Mouse (Mus musculus): ENCODE results near the gene Ephx4.

Ephx4 gene

GRCm38 (mm10) chr5:107434001-107434400 lies 31.5 kb downstream of the Ephx4 start:
- no peak for DNase-seq (ENCODE audit: low spot score)

DNA sequence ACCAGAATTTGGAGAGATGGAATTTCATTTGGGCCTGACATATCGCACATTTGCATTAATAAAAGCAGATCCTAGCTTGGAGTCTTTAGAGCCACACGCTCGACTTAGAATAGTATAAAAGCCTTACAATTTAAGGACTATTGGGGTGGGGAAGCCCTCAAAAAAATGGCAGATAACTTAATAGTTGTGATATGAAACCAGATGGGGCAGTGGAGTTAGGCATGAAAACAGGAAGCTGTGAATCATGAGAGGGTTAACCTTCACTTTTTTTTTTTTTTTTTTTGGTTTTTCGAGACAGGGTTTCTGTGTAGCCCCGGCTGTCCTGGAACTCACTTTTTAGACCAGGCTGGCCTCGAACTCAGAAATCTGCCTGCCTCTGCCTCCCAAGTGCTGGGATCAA lies 33.6 kb downstream of the Ephx4 start:
- DNase-seq (ENCODE audit: low spot score): no peak

DNA sequence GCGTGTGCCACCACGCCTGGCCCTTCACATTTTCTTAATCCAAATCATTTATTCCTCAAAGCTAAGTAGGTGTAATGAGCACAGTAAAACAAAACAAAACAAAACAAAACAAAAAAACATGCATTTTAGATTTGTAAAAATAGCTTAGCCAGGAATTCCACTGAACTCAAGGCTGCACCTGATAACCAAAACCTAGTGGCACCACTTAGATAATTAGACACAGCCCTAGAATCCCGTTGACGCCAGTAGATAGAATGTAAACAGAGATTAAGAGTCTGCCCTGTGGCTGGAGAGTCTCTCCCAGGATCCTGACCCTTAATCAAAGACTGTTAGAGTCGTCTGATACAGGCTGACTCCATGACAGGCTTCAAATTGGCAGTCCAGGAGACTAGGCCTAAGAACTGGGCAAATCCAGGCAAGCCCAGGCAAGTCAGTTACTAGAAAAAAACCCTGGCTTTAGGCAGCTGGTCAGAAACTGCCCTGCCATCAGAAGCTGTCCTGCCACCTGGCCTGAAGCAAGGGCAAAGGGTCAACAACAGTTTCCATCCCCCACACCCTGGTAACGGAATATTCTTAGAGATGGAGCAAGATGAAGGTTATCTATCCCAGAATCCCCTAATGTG lies 34.2 kb downstream of the Ephx4 start:
- DNase-seq (ENCODE audit: low spot score): no peak

DNA sequence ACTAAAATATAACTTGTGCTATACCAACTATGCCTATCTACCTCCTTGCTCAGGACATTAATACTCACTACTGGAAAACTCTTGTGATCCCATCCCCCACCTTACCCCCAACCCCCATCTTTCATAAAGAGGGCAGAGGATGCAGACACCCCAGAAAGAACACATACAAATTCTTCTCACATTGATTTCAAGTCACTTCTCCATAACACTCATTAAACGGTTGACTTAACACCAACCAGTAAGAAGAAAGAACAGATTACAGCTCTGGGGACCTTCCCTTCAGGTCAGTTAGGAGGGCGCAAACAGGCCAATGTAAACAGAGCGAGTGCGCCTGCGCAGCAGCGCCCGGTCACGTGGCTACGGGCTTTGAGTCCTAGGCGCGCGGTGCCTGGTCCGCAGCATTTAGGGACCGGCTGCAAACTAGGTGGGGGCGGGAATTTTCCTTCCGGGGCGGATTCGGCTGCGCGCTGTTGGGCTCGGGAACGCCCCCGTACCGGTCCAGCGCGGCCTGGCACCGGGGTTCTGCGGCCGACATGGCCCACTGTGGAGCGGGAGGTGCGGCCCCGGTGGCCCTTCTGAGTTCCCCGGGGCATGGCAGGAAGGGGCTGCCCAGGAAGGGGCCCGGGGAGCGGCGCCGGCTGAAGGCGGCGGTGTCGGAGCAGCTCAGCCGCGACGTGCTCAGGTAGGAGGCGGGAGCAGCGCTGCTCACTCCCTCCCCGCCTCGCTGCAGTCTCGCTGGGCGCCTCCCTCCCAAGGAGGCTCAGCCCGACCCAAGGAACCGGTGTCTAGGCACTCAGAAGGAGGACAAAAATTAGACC lies 35.1 kb downstream of the Ephx4 start, which contains the start of gene Btbd8:
Gene Btbd8, plus strand, starts transcription at position 534 of the 818 bp plus-strand sequence.
- DNase-seq (ENCODE audit: low spot score): peak; percentile 94

DNA sequence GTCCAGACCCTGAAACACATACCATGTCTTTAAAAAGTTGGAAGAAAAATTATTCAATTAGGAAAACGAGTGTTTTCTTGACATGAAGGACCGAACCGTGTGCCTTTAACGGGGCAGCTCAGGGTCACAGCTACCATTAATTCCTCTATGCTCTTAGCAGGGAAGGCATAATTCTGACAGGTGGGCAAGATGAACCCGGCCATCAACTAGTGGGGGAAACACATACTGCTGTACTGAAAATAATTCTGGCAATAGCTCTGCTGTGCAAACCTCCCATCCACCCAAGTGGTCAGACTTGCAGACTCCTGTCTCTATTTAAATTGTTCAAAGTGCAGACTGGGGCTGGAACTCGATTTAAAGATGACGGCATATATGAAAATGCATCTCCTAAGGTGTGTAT lies 35.8 kb downstream of the Ephx4 start:
- no peak for DNase-seq (ENCODE audit: low spot score)

GRCm38 (mm10) chr5:107441881-107442280 lies 39.3 kb downstream of the Ephx4 start:
- DNase-seq (ENCODE audit: low spot score): no peak

DNA sequence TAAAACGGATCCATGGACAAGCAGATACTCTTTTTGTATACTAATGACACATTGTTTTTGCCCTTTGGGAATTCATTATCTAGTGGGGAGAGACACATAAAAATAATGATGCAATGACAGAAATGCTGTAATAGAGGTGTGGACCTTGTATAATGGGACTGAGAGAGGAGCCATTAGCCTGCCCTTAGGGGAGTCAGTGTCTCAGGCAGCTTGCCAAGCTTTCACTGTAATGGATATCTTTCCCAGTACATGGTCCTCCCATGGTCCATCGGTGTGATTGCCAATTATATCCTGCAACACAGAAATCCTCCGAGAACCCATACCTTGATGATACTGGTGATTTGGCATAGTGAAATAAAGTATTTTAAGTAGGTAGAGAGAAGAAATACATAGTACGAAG lies 41.7 kb downstream of the Ephx4 start:
- DNase-seq (ENCODE audit: low spot score): no peak

DNA sequence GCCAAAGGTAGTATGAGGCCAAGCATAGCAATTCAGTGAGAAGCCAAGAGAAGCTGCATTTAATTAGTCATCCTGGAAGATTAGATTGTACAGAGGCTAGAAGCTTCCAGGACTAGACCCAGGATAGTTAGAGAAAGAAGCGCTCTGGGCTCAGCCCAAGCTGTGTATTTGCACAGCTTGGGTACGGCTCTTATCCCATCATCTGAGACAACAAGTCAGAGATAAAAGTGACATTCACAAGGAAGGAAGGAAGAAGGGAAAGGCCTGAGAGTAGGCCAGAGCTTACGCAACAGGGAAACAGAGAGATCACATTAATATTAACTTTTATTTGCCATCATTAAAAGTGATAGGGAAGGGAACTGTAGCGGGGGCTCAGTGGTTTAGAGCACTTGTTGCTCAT lies 45.4 kb downstream of the Ephx4 start:
- no peak for DNase-seq (ENCODE audit: low spot score)

GRCm38 (mm10) chr5:107448784-107449183 lies 46.2 kb downstream of the Ephx4 start:
- DNase-seq (ENCODE audit: low spot score): no peak

DNA sequence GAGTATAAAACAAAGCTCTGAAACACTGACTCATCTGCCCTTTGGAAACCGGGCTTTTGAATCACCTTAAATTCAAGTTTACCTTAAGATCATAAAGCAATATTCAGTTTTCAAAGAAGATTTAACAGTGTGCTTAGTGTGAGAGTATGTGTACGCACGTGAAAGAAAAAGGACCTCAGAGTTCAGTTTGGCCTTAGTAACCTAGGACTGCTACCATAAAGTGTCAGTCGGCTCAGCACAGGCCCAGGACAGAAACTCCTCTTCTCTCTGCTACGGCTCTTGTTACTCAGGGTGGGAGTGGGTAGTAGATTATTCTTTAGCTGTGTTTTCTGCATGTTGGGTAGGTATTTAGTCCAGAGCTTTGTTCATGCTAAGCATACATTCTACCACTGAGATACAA lies 47.1 kb downstream of the Ephx4 start:
- DNase-seq (ENCODE audit: low spot score): no peak

DNA sequence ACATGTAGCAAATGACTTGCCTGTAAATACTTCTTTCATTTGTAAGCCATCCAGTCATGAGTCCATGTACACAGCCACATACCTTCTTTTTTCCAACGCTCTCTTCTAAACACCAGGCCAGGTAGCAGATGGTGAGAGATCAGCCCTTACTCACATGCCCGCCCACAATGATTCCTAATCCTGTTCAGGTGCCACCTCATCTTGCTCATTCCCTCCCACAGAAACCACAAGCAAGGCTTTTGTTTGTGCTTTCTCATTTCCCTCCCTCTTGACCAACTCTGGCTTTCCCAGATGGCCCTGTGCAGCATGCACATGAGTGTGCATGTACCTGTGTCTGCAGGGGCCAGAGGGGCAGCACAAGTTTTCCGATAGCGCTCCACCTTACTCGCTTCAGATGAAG lies 47.8 kb downstream of the Ephx4 start:
- no peak for DNase-seq (ENCODE audit: low spot score)

DNA sequence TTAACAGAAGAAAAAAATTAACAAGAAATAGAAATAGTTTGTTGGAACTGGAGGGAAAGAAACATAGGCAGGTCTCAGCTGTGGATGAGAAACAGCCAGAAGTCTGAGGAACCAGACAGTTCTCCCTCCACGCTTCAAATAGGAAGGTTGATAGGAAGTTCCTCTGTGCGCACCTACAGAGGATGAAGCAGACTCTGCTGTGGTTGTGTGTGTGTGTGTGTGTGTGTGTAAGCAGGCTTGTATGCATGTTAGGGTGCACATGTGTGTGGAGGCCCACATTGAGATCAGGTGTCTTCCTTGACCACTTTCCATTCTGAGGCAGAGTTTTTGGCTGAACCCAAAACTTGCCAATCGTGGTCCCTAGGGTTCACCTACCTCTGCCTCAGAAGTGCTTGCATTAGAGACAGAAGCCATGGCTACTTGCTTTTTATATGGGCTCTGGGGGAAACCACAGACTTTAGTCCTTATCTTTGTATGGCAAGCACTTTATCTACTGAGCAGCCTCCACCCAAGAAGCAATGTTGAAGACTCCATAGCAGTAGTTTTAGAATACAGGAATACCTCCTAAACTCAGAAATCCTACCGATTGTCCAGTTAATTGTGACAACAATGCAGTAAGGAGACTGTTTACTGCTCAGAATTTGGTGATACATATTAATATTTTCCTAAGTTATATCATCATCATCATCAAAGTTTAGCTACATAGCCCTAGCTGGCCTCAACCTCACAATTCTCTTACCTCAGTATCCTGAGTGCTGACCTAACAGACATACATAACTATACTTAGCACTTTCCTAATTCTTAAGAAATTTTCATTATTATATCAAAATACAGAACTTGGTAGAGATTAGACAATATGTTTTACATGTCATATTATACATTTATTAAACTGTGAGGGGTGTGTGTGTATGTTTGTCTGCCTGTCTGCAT lies 59.9 kb downstream of the Ephx4 start:
- no peak for DNase-seq (ENCODE audit: low spot score)

DNA sequence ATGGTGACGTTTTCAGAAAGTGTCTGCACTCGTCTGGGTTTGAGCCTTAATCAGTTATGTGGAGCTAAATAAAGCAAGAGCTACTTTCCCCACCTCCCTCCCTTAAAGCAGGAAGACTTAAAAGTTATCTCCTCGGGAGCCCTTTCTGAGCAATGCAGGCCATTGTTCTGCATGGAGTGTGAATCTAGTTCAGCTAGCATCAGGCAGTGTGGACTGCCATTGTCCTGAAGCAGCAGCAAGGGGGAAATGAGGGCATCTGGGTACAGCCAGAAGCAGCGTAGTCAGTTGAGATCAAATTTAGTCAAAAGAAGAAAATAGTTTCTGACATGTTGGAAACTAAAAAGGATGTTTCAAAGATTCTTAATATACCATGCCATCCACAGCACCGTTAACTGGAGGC lies 64.0 kb downstream of the Ephx4 start:
- DNase-seq (ENCODE audit: low spot score): no peak

- DNase-seq (ENCODE audit: low spot score): no peak
These were observed 64.6 kb downstream of the Ephx4 start for GRCm38 (mm10) chr5:107467098-107467497.

DNA sequence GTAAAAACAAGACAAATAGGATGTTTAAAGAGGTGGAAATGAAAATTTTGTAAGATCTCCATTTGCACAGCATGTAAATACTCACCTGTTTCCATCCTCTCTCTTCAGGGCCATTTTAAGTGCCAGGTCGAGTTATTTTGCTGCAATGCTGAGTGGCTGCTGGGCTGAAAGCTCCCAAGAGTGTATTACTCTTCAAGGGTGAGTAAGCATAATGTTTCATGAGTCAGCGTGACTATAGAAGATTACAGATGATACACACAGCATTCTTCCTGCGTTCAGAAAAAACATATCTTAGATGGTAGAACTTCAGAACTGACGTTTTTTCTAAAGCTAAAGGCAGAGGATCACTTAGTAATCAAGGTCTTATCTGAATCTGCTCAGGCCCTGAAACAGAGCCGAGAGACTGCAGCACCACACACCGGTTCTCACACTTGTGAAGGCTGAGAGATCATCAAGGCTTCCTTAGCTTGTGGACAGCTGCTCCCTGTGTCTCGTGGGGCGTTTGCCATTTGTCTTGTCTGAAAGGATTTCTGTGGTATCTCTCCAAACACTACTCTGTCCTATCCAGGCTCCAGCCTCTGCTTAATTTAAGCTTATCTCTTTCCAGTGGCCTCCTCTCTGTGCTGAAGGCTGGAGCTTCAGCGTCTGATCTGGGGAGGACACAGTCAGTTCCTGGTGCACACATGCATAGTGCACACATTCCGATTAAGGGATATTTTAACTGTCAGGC lies 68.2 kb downstream of the Ephx4 start:
- DNase-seq (ENCODE audit: low spot score): no peak

Measured in ovary, postnatal 36 days (tissue).